Mouse (Mus musculus): ENCODE measurements around the gene Cfap73.

- TF ChIP-seq CTCF (IDR thresholded peaks at IDR 0.05; ENCODE audit: control insufficient read depth, insufficient read depth, low read length), result no peak
- no peak for TF ChIP-seq POLR2A (IDR thresholded peaks at IDR 0.05; ENCODE audit: borderline replicate concordance, control insufficient read depth, low read depth, low read length)
These were observed 6.3 kb downstream of the Cfap73 start for GRCm38 (mm10) chr5:120627515-120628300.

Data from bone marrow, adult 2 months (tissue).